Comparison of ENCODE assay signal across 9 mouse cellular contexts in genomic region chr5:114897374-114897793, GRCm38 (mm10). TPM values are rescaled to one million over a fixed set of nuclear protein-coding genes. Genes with fewer than 3 reads are reported as not detected.
A peak's percentile ranks its signal among the peaks of the same experiment; 100 is the strongest.
DNase-seq lines count a peak whose midpoint lies in the region; ATAC-seq lines count a peak whose summit lies in the region.
"Had no signal": no experiment of that assay in that cellular context is flagged by ENCODE, and none has a peak within 500 bp of the region (broad histone marks: within the 10 kb centered on the region; RNA-seq: fewer than 3 reads in every experiment).

No protein-coding gene starts in this region.

- H3K4me1 ChIP-seq in forebrain, embryonic 13.5 days: no peaks in the 10 kb centered on the region
- H3K4me1 ChIP-seq in forebrain, embryonic 15.5 days: no peaks in the 10 kb centered on the region
- H3K4me1 ChIP-seq in brown adipose tissue, adult 24 weeks (ENCODE audit: control insufficient read depth, insufficient read depth, insufficient read length, low read length): 0 out of 2 replicates have a peak, but pooled peaks cover 2% of the 10 kb centered on the region

- no peak overlapping the region for H3K4me3 ChIP-seq in forebrain, embryonic 13.5 days
- H3K4me3 ChIP-seq in forebrain, embryonic 15.5 days: no peak overlapping the region
- H3K4me3 ChIP-seq in brown adipose tissue, adult 24 weeks (ENCODE audit: insufficient read depth, low read depth, low read length): peak overlapping the region; percentile 70

- no peaks in the 10 kb centered on the region for H3K36me3 ChIP-seq in forebrain, embryonic 13.5 days (ENCODE audit: poor library complexity, severe bottlenecking)
- H3K36me3 ChIP-seq in forebrain, embryonic 15.5 days: no peaks in the 10 kb centered on the region

- no peak overlapping the region for H3K27ac ChIP-seq in forebrain, embryonic 13.5 days
- H3K27ac ChIP-seq in forebrain, embryonic 15.5 days (replicated peaks): no peak overlapping the region
- peak overlapping the region; percentile 90 for H3K27ac ChIP-seq in brown adipose tissue, adult 24 weeks (replicated peaks; ENCODE audit: low read depth, low read length)

- WGBS in forebrain, embryonic 13.5 days: 12% methylated on average over 7 of the region's 7 CpGs
- 8% methylated on average over 7 of the region's 7 CpGs for WGBS in forebrain, embryonic 15.5 days

- H3K9ac ChIP-seq in forebrain, embryonic 13.5 days: no peak overlapping the region
- H3K9ac ChIP-seq in forebrain, embryonic 15.5 days (replicated peaks): no peak overlapping the region

- H3K4me2 ChIP-seq in forebrain, embryonic 13.5 days: 0 out of 2 replicates have a peak overlapping the region, but pooled peaks have one; percentile 17
- H3K4me2 ChIP-seq in forebrain, embryonic 15.5 days (replicated peaks): no peak overlapping the region

- intact Hi-C loops in heart, postnatal 10 days (cut with DNase I): no loop called here

- DNase-seq in heart, postnatal 10 days: peak; percentile 48 to 54
- peak; percentile 60 to 73 for DNase-seq in kidney, postnatal 36 days
- no peak for DNase-seq in cerebellum, adult 18-20 months
- no peak for DNase-seq in right cerebral cortex, postnatal 4 days

- no peaks in the 10 kb centered on the region for H3K9me3 ChIP-seq in forebrain, embryonic 13.5 days (replicated peaks)
- H3K9me3 ChIP-seq in forebrain, embryonic 15.5 days: no peaks in the 10 kb centered on the region

- no peaks in the 10 kb centered on the region for H3K27me3 ChIP-seq in forebrain, embryonic 13.5 days
- no peaks in the 10 kb centered on the region for H3K27me3 ChIP-seq in forebrain, embryonic 15.5 days

- no peak for ATAC-seq in forebrain, embryonic 13.5 days
- ATAC-seq in forebrain, embryonic 15.5 days (replicated peaks): no peak
- ATAC-seq in megakaryocyte progenitor cell, adult 5-6 weeks (replicated peaks; ENCODE audit: poor library complexity): peak; percentile 63

RNA-seq across cellular contexts. Expression of gene Oasl2, which starts 0.6 kb away (rescaled TPM):
- polyA plus RNA-seq in forebrain, embryonic 13.5 days (2015; fragmentation: Nextera tagmentation; extraction: Ambion mirVana): 1.5 and 2.0 TPM in 2 replicates
- 2.4 and 2.9 TPM in 2 replicates for polyA plus RNA-seq in forebrain, embryonic 15.5 days (2015; fragmentation: Nextera tagmentation; extraction: Ambion mirVana)
- 3.3 and 5.9 TPM in 2 replicates for polyA plus RNA-seq in brown adipose tissue, adult 24 weeks (2012; ENCODE audit: insufficient read depth, insufficient read length, missing spikeins)
- 1 to 10 TPM; 2.2 to 3.7 TPM for total RNA-seq in heart, postnatal 10 days (2021)
- total RNA-seq in megakaryocyte progenitor cell, adult 5-6 weeks (2015): 2.9 and 10.3 TPM in 2 replicates
- 2.5 and 5.6 TPM in 2 replicates for total RNA-seq in megakaryocyte progenitor cell, adult 5-6 weeks (2017)

RNA-seq across cellular contexts. Expression of gene Oasl1, which starts 25.7 kb away (rescaled TPM):
- 0.15 and 0.28 TPM in 2 replicates for polyA plus RNA-seq in forebrain, embryonic 13.5 days (2015; fragmentation: Nextera tagmentation; extraction: Ambion mirVana)
- 0.17 and 0.23 TPM in 2 replicates for polyA plus RNA-seq in forebrain, embryonic 15.5 days (2015; fragmentation: Nextera tagmentation; extraction: Ambion mirVana)
- 1.2 TPM in 1 of 2 replicates, not detected in the other for polyA plus RNA-seq in brown adipose tissue, adult 24 weeks (2012; ENCODE audit: insufficient read depth, insufficient read length, missing spikeins)
- total RNA-seq in heart, postnatal 10 days (2021): under 1 TPM; 0.40 to 0.50 TPM
- 0.68 and 4.9 TPM in 2 replicates for total RNA-seq in megakaryocyte progenitor cell, adult 5-6 weeks (2015)
- 1.1 and 1.4 TPM in 2 replicates for total RNA-seq in megakaryocyte progenitor cell, adult 5-6 weeks (2017)

RNA-seq across cellular contexts. Expression of gene Gm9936, which starts 38.9 kb away (rescaled TPM):
- 0.76 and 0.87 TPM in 2 replicates for polyA plus RNA-seq in forebrain, embryonic 13.5 days (2015; fragmentation: Nextera tagmentation; extraction: Ambion mirVana)
- polyA plus RNA-seq in forebrain, embryonic 15.5 days (2015; fragmentation: Nextera tagmentation; extraction: Ambion mirVana): 1.6 and 2.1 TPM in 2 replicates
- not detected in 2 replicates for polyA plus RNA-seq in brown adipose tissue, adult 24 weeks (2012; ENCODE audit: insufficient read depth, insufficient read length, missing spikeins)
- not detected for total RNA-seq in heart, postnatal 10 days (2021)
- total RNA-seq in megakaryocyte progenitor cell, adult 5-6 weeks (2015): not detected in 2 replicates
- total RNA-seq in megakaryocyte progenitor cell, adult 5-6 weeks (2017): not detected in 2 replicates

RNA-seq across cellular contexts. Expression of gene 4930519G04Rik, which starts 43.9 kb away (rescaled TPM):
- not detected in 2 replicates for polyA plus RNA-seq in forebrain, embryonic 13.5 days (2015; fragmentation: Nextera tagmentation; extraction: Ambion mirVana)
- not detected in 2 replicates for polyA plus RNA-seq in forebrain, embryonic 15.5 days (2015; fragmentation: Nextera tagmentation; extraction: Ambion mirVana)
- polyA plus RNA-seq in brown adipose tissue, adult 24 weeks (2012; ENCODE audit: insufficient read depth, insufficient read length, missing spikeins): not detected in 2 replicates
- total RNA-seq in heart, postnatal 10 days (2021): not detected
- total RNA-seq in megakaryocyte progenitor cell, adult 5-6 weeks (2015): 0.07 and 0.17 TPM in 2 replicates
- 0.08 TPM in 1 of 2 replicates, not detected in the other for total RNA-seq in megakaryocyte progenitor cell, adult 5-6 weeks (2017)
- polyA plus RNA-seq: neural tube, embryonic 11.5 days had no signal

RNA-seq across cellular contexts. Expression of gene 2210016L21Rik, which starts 44.6 kb away (rescaled TPM):
- 77.5 and 85.3 TPM in 2 replicates for polyA plus RNA-seq in forebrain, embryonic 13.5 days (2015; fragmentation: Nextera tagmentation; extraction: Ambion mirVana)
- 98.1 and 103 TPM in 2 replicates for polyA plus RNA-seq in forebrain, embryonic 15.5 days (2015; fragmentation: Nextera tagmentation; extraction: Ambion mirVana)
- polyA plus RNA-seq in brown adipose tissue, adult 24 weeks (2012; ENCODE audit: insufficient read depth, insufficient read length, missing spikeins): 11.2 and 11.3 TPM in 2 replicates
- total RNA-seq in heart, postnatal 10 days (2021): 10 to 100 TPM; 27.1 to 30.3 TPM
- 7.0 and 13.3 TPM in 2 replicates for total RNA-seq in megakaryocyte progenitor cell, adult 5-6 weeks (2015)
- total RNA-seq in megakaryocyte progenitor cell, adult 5-6 weeks (2017): 12.7 and 13.6 TPM in 2 replicates

Comparison
In these comparisons a context has a peak if more than half of its experiments do, and no peak if none do; other contexts are left out.
1. DNase-seq: peak in heart, postnatal 10 days (2 of 2) and kidney, postnatal 36 days (2 of 2); none in cerebellum, adult 18-20 months (0 of 2) and right cerebral cortex, postnatal 4 days (single experiment).